Mouse (Mus musculus): Measurements from ENCODE around the gene Gpr153. TPM values are rescaled to one million over a fixed set of nuclear protein-coding genes. Genes with fewer than 3 reads are reported as not detected.

Gpr153 gene
- polyA plus RNA-seq, 1 experiment from 2014 or later, result 11.8 TPM

- Histone ChIP-seq H3K4me1 (replicated peaks) (peaks cover 50% of the 10 kb centered on the region), H3K4me3 (no peak overlapping the region)
- 63% methylated on average over 10 of the region's 10 CpGs for WGBS
Measured at GRCm38 (mm10) chr4:152266236-152266895, 7.7 kb upstream of the Gpr153 start.

GRCm38 (mm10) chr4:152267748-152268369, 6.2 kb upstream of the Gpr153 start:
- Histone ChIP-seq H3K4me1 (replicated peaks) (peaks cover 63% of the 10 kb centered on the region), H3K36me3 (0 out of 2 replicates have a peak, but pooled peaks cover 17% of the 10 kb centered on the region), H3K27ac (replicated peaks) (no peak overlapping the region), H3K9ac (no peak overlapping the region), H3K4me2 (no peak overlapping the region), H3K4me3 (no peak overlapping the region), H3K27me3 (peaks cover 23% of the 10 kb centered on the region), H3K9me3 (no peaks in the 10 kb centered on the region)
- no peak for ATAC-seq (ENCODE audit: low read depth)
- WGBS, result 58% methylated on average over 13 of the region's 13 CpGs

More at GRCm38 (mm10) chr4:152266236-152266895, 7.7 kb upstream of the Gpr153 start:
- Histone ChIP-seq H3K27ac (replicated peaks) (no peak overlapping the region), H3K9ac (no peak overlapping the region), H3K36me3 (0 out of 2 replicates have a peak, but pooled peaks cover 13% of the 10 kb centered on the region), H3K27me3 (peaks cover 9% of the 10 kb centered on the region; the same call in 1 of the 2 replicates), H3K4me2 (no peak overlapping the region), H3K9me3 (no peaks in the 10 kb centered on the region)
- ATAC-seq (ENCODE audit: low read depth), result no peak

GRCm38 (mm10) chr4:152269967-152270366, 4.1 kb upstream of the Gpr153 start:
- H3K27ac ChIP-seq (replicated peaks), result no peak overlapping the region
- peaks cover 43% of the 10 kb centered on the region for H3K27me3 ChIP-seq
- no peak overlapping the region for H3K9ac ChIP-seq
- WGBS, result 88% methylated on average over 13 of the region's 13 CpGs
- no peaks in the 10 kb centered on the region for H3K9me3 ChIP-seq
- no peak for ATAC-seq (ENCODE audit: low read depth)
- peaks cover 65% of the 10 kb centered on the region for H3K4me1 ChIP-seq (replicated peaks)
- H3K4me2 ChIP-seq, result no peak overlapping the region
- H3K4me3 ChIP-seq, result no peak overlapping the region
- H3K36me3 ChIP-seq, result 0 out of 2 replicates have a peak, but pooled peaks cover 13% of the 10 kb centered on the region

GRCm38 (mm10) chr4:152270599-152270998, 3.4 kb upstream of the Gpr153 start:
- H3K9me3 ChIP-seq, result no peaks in the 10 kb centered on the region
- no peak overlapping the region for H3K9ac ChIP-seq
- peaks cover 49% of the 10 kb centered on the region for H3K27me3 ChIP-seq
- 72% methylated on average over 9 of the region's 9 CpGs for WGBS
- H3K36me3 ChIP-seq, result 0 out of 2 replicates have a peak, but pooled peaks cover 8% of the 10 kb centered on the region
- H3K27ac ChIP-seq (replicated peaks), result no peak overlapping the region
- H3K4me3 ChIP-seq, result no peak overlapping the region
- no peak overlapping the region for H3K4me2 ChIP-seq
- ATAC-seq (ENCODE audit: low read depth), result no peak
- H3K4me1 ChIP-seq (replicated peaks), result peaks cover 67% of the 10 kb centered on the region

GRCm38 (mm10) chr4:152271334-152271733, 2.7 kb upstream of the Gpr153 start:
- WGBS, result 88% methylated on average over 11 of the region's 11 CpGs
- H3K4me1 ChIP-seq (replicated peaks), result peaks cover 65% of the 10 kb centered on the region

GRCm38 (mm10) chr4:152272006-152272405, 2.0 kb upstream of the Gpr153 start:
- no peaks in the 10 kb centered on the region for H3K9me3 ChIP-seq
- no peak overlapping the region for H3K9ac ChIP-seq
- H3K4me1 ChIP-seq (replicated peaks), result peaks cover 63% of the 10 kb centered on the region
- no peak overlapping the region for H3K4me2 ChIP-seq
- no peak overlapping the region for H3K27ac ChIP-seq (replicated peaks)
- no peak overlapping the region for H3K4me3 ChIP-seq
- peaks cover 63% of the 10 kb centered on the region for H3K27me3 ChIP-seq
- no peak for ATAC-seq (ENCODE audit: low read depth)
- WGBS, result 69% methylated on average over 7 of the region's 7 CpGs
- 0 out of 2 replicates have a peak, but pooled peaks cover 8% of the 10 kb centered on the region for H3K36me3 ChIP-seq

More at GRCm38 (mm10) chr4:152271334-152271733, 2.7 kb upstream of the Gpr153 start:
- H3K27me3 ChIP-seq, result peaks cover 56% of the 10 kb centered on the region
- H3K4me3 ChIP-seq, result no peak overlapping the region
- no peak overlapping the region for H3K4me2 ChIP-seq
- H3K9ac ChIP-seq, result no peak overlapping the region
- H3K9me3 ChIP-seq, result no peaks in the 10 kb centered on the region
- no peak for ATAC-seq (ENCODE audit: low read depth)
- H3K36me3 ChIP-seq, result 0 out of 2 replicates have a peak, but pooled peaks cover 8% of the 10 kb centered on the region
- H3K27ac ChIP-seq (replicated peaks), result no peak overlapping the region

- 36% methylated on average over 9 of the region's 9 CpGs for WGBS
- H3K27ac ChIP-seq (replicated peaks), result peak overlapping the region; percentile 80; the same call in 1 of the 2 replicates
- H3K9ac ChIP-seq, result no peak overlapping the region
- H3K9me3 ChIP-seq, result no peaks in the 10 kb centered on the region
- peaks cover 69% of the 10 kb centered on the region for H3K27me3 ChIP-seq
- no peak for ATAC-seq (ENCODE audit: low read depth)
- no peak overlapping the region for H3K4me2 ChIP-seq
- peaks cover 59% of the 10 kb centered on the region for H3K4me1 ChIP-seq (replicated peaks)
- no peak overlapping the region for H3K4me3 ChIP-seq
- H3K36me3 ChIP-seq, result 0 out of 2 replicates have a peak, but pooled peaks cover 8% of the 10 kb centered on the region
Measured at GRCm38 (mm10) chr4:152272449-152273049, 1.5 kb upstream of the Gpr153 start.

- H3K9me3 ChIP-seq, result no peaks in the 10 kb centered on the region
- H3K4me2 ChIP-seq, result peak overlapping the region; percentile 85
- H3K4me1 ChIP-seq (replicated peaks), result peaks cover 52% of the 10 kb centered on the region
- peak overlapping the region; percentile 85 for H3K9ac ChIP-seq
- peak overlapping the region; percentile 58 for H3K4me3 ChIP-seq
- H3K27me3 ChIP-seq, result peaks cover 72% of the 10 kb centered on the region
- peak overlapping the region; percentile 80 for H3K27ac ChIP-seq (replicated peaks)
- H3K36me3 ChIP-seq, result 0 out of 2 replicates have a peak, but pooled peaks cover 5% of the 10 kb centered on the region
- ATAC-seq (ENCODE audit: low read depth), result 0 out of 2 replicates have a peak, but pooled peaks have one; percentile 21
- 21% methylated on average over 3 of the region's 3 CpGs for WGBS
Measured at GRCm38 (mm10) chr4:152273191-152273590, 841 bp upstream of the Gpr153 start.

- 0 out of 2 replicates have a peak, but pooled peaks cover 5% of the 10 kb centered on the region for H3K36me3 ChIP-seq
- peak overlapping the region; percentile 80 for H3K27ac ChIP-seq (replicated peaks)
- peak overlapping the region; percentile 85 for H3K9ac ChIP-seq
- H3K4me2 ChIP-seq, result peak overlapping the region; percentile 85
- WGBS, result under 1% methylated on average over 20 of the region's 20 CpGs
- ATAC-seq (ENCODE audit: low read depth), result peak; percentile 28; the same call in 1 of the 2 replicates
- peaks cover 42% of the 10 kb centered on the region for H3K4me1 ChIP-seq (replicated peaks)
- H3K4me3 ChIP-seq, result peak overlapping the region; percentile 58
- H3K27me3 ChIP-seq, result peaks cover 83% of the 10 kb centered on the region
- no peaks in the 10 kb centered on the region for H3K9me3 ChIP-seq
Measured at GRCm38 (mm10) chr4:152274681-152275131, 674 bp downstream of the Gpr153 start.

GRCm38 (mm10) chr4:152276389-152277347, 2.6 kb downstream of the Gpr153 start:
- ATAC-seq (ENCODE audit: low read depth), result no peak
- peaks cover 11% of the 10 kb centered on the region; the same call in 1 of the 2 replicates for H3K36me3 ChIP-seq
- no peaks in the 10 kb centered on the region for H3K9me3 ChIP-seq
- H3K4me2 ChIP-seq, result no peak overlapping the region
- 54% methylated on average over 10 of the region's 10 CpGs for WGBS
- H3K4me1 ChIP-seq (replicated peaks), result peaks cover 41% of the 10 kb centered on the region
- no peak overlapping the region for H3K27ac ChIP-seq (replicated peaks)
- H3K9ac ChIP-seq, result no peak overlapping the region
- peaks cover 91% of the 10 kb centered on the region for H3K27me3 ChIP-seq
- no peak overlapping the region for H3K4me3 ChIP-seq

- Histone ChIP-seq H3K4me2 (no peak overlapping the region), H3K9ac (no peak overlapping the region), H3K27me3 (peaks cover 91% of the 10 kb centered on the region), H3K36me3 (peaks cover 7% of the 10 kb centered on the region; the same call in 1 of the 2 replicates), H3K27ac (replicated peaks) (no peak overlapping the region), H3K4me1 (replicated peaks) (peaks cover 33% of the 10 kb centered on the region), H3K4me3 (no peak overlapping the region), H3K9me3 (no peaks in the 10 kb centered on the region)
- ATAC-seq (ENCODE audit: low read depth), result no peak
- 69% methylated on average over 2 of the region's 2 CpGs for WGBS
Measured at GRCm38 (mm10) chr4:152277916-152278315, 3.9 kb downstream of the Gpr153 start.

All from neural tube, embryonic 13.5 days (tissue).